Mouse (Mus musculus): ENCODE measurements around the gene P2rx6. TPM values are rescaled to one million over a fixed set of nuclear protein-coding genes. Genes with fewer than 3 reads are reported as not detected.

The P2rx6 gene
- 2.5 and 2.8 TPM in 2 replicates for polyA plus RNA-seq (2014; fragmentation: Nextera tagmentation; extraction: Ambion mirVana)

- DNase-seq (ENCODE audit: low spot score) (peak; percentile 48), ATAC-seq (ENCODE audit: low FRiP score) (peak; percentile 68)
- peaks cover 10% of the 10 kb centered on the region; the same call in 1 of the 2 replicates for H3K4me1 ChIP-seq (replicated peaks; ENCODE audit: control insufficient read depth, insufficient read depth, low read length)
- H3K9ac ChIP-seq, result 0 out of 2 replicates have a peak within 1 kb of the TSS, but pooled peaks have one; percentile 31
- H3K4me3 ChIP-seq (replicated peaks; ENCODE audit: low read length), result peak within 1 kb of the TSS; percentile 20
- H3K27ac ChIP-seq, result peak within 1 kb of the TSS; percentile 33
- 0 out of 2 replicates have a peak, but pooled peaks cover 9% of the 10 kb centered on the region for H3K27me3 ChIP-seq (ENCODE audit: control insufficient read depth, insufficient read depth, low read length)
- 2% methylated on average over 10 of the region's 10 CpGs for WGBS
- H3K36me3 ChIP-seq (replicated peaks; ENCODE audit: control insufficient read depth, insufficient read depth), result no peaks in the 10 kb centered on the region
- peak within 1 kb of the TSS; percentile 47 for H3K4me2 ChIP-seq (replicated peaks)
- no peaks in the 10 kb centered on the region for H3K9me3 ChIP-seq (ENCODE audit: control insufficient read depth, low read length)
These were observed at the start of gene P2rx6 for GRCm38 (mm10) chr16:17561751-17562208. TSS of gene P2rx6 (plus strand) at chr16:17561885.

GRCm38 (mm10) chr16:17518910-17519309 is 42.8 kb upstream of the P2rx6 start:
- Histone ChIP-seq H3K36me3 (replicated peaks; ENCODE audit: control insufficient read depth, insufficient read depth) (peaks cover 98% of the 10 kb centered on the region), H3K4me1 (replicated peaks; ENCODE audit: control insufficient read depth, insufficient read depth, low read length) (no peaks in the 10 kb centered on the region), H3K9ac (no peak overlapping the region), H3K27me3 (ENCODE audit: control insufficient read depth, insufficient read depth, low read length) (no peaks in the 10 kb centered on the region), H3K9me3 (ENCODE audit: control insufficient read depth, low read length) (no peaks in the 10 kb centered on the region), H3K27ac (no peak overlapping the region), H3K4me2 (replicated peaks) (no peak overlapping the region), H3K4me3 (replicated peaks; ENCODE audit: low read length) (no peak overlapping the region)
- no peak for ATAC-seq (ENCODE audit: low FRiP score)
- no peak for DNase-seq (ENCODE audit: low spot score)
- 76% methylated on average over 2 of the region's 2 CpGs for WGBS

- H3K36me3 ChIP-seq (replicated peaks; ENCODE audit: control insufficient read depth, insufficient read depth), result peaks cover 97% of the 10 kb centered on the region
- no peak overlapping the region for H3K4me2 ChIP-seq (replicated peaks)
- no peaks in the 10 kb centered on the region for H3K27me3 ChIP-seq (ENCODE audit: control insufficient read depth, insufficient read depth, low read length)
- H3K27ac ChIP-seq, result no peak overlapping the region
- ATAC-seq (ENCODE audit: low FRiP score) (no peak), DNase-seq (ENCODE audit: low spot score) (no peak)
- H3K4me3 ChIP-seq (replicated peaks; ENCODE audit: low read length), result no peak overlapping the region
- H3K9me3 ChIP-seq (ENCODE audit: control insufficient read depth, low read length), result no peaks in the 10 kb centered on the region
- H3K9ac ChIP-seq, result no peak overlapping the region
- 96% methylated on average over 11 of the region's 11 CpGs for WGBS
- H3K4me1 ChIP-seq (replicated peaks; ENCODE audit: control insufficient read depth, insufficient read depth, low read length), result no peaks in the 10 kb centered on the region
These were observed 37.5 kb upstream of the P2rx6 start for GRCm38 (mm10) chr16:17524156-17524555.

GRCm38 (mm10) chr16:17525524-17525923 is 36.2 kb upstream of the P2rx6 start:
- Histone ChIP-seq H3K4me1 (replicated peaks; ENCODE audit: control insufficient read depth, insufficient read depth, low read length) (peaks cover 9% of the 10 kb centered on the region), H3K4me3 (replicated peaks; ENCODE audit: low read length) (no peak overlapping the region), H3K9ac (no peak overlapping the region), H3K27ac (no peak overlapping the region), H3K27me3 (ENCODE audit: control insufficient read depth, insufficient read depth, low read length) (no peaks in the 10 kb centered on the region), H3K9me3 (ENCODE audit: control insufficient read depth, low read length) (no peaks in the 10 kb centered on the region), H3K4me2 (replicated peaks) (no peak overlapping the region), H3K36me3 (replicated peaks; ENCODE audit: control insufficient read depth, insufficient read depth) (peaks cover 84% of the 10 kb centered on the region)
- DNase-seq (ENCODE audit: low spot score), result no peak
- ATAC-seq (ENCODE audit: low FRiP score), result no peak
- 86% methylated on average over 3 of the region's 3 CpGs for WGBS

- H3K36me3 ChIP-seq (replicated peaks; ENCODE audit: control insufficient read depth, insufficient read depth), result peaks cover 77% of the 10 kb centered on the region
- peaks cover 9% of the 10 kb centered on the region for H3K4me1 ChIP-seq (replicated peaks; ENCODE audit: control insufficient read depth, insufficient read depth, low read length)
- no peak for ATAC-seq (ENCODE audit: low FRiP score)
- H3K4me2 ChIP-seq (replicated peaks), result no peak overlapping the region
- no peak overlapping the region for H3K27ac ChIP-seq
- no peak overlapping the region for H3K4me3 ChIP-seq (replicated peaks; ENCODE audit: low read length)
- H3K9me3 ChIP-seq (ENCODE audit: control insufficient read depth, low read length), result no peaks in the 10 kb centered on the region
- no peak overlapping the region for H3K9ac ChIP-seq
- DNase-seq (ENCODE audit: low spot score), result no peak
- H3K27me3 ChIP-seq (ENCODE audit: control insufficient read depth, insufficient read depth, low read length), result no peaks in the 10 kb centered on the region
- WGBS, result 91% methylated on average over 6 of the region's 6 CpGs
These were observed 35.5 kb upstream of the P2rx6 start for GRCm38 (mm10) chr16:17526223-17526622.

GRCm38 (mm10) chr16:17527606-17528005 is 34.1 kb upstream of the P2rx6 start:
- Histone ChIP-seq H3K9ac (no peak overlapping the region), H3K27ac (no peak overlapping the region), H3K4me1 (replicated peaks; ENCODE audit: control insufficient read depth, insufficient read depth, low read length) (peaks cover 16% of the 10 kb centered on the region), H3K4me2 (replicated peaks) (no peak overlapping the region), H3K27me3 (ENCODE audit: control insufficient read depth, insufficient read depth, low read length) (no peaks in the 10 kb centered on the region), H3K4me3 (replicated peaks; ENCODE audit: low read length) (no peak overlapping the region), H3K36me3 (replicated peaks; ENCODE audit: control insufficient read depth, insufficient read depth) (peaks cover 64% of the 10 kb centered on the region), H3K9me3 (ENCODE audit: control insufficient read depth, low read length) (no peaks in the 10 kb centered on the region)
- DNase-seq (ENCODE audit: low spot score), result no peak
- no peak for ATAC-seq (ENCODE audit: low FRiP score)

- no peak for ATAC-seq (ENCODE audit: low FRiP score)
- Histone ChIP-seq H3K36me3 (replicated peaks; ENCODE audit: control insufficient read depth, insufficient read depth) (peaks cover 58% of the 10 kb centered on the region), H3K27ac (no peak overlapping the region), H3K27me3 (ENCODE audit: control insufficient read depth, insufficient read depth, low read length) (no peaks in the 10 kb centered on the region), H3K4me3 (replicated peaks; ENCODE audit: low read length) (no peak overlapping the region), H3K9ac (no peak overlapping the region), H3K9me3 (ENCODE audit: control insufficient read depth, low read length) (no peaks in the 10 kb centered on the region), H3K4me1 (replicated peaks; ENCODE audit: control insufficient read depth, insufficient read depth, low read length) (peaks cover 16% of the 10 kb centered on the region), H3K4me2 (replicated peaks) (no peak overlapping the region)
- no peak for DNase-seq (ENCODE audit: low spot score)
- 88% methylated on average over 13 of the region's 13 CpGs for WGBS
These were observed 33.4 kb upstream of the P2rx6 start for GRCm38 (mm10) chr16:17528276-17528675.

GRCm38 (mm10) chr16:17529981-17530586 is 31.6 kb upstream of the P2rx6 start:
- WGBS, result 21% methylated on average over 17 of the region's 17 CpGs
- ATAC-seq (ENCODE audit: low FRiP score) (no peak; the same call in 1 of the 2 replicates), DNase-seq (ENCODE audit: low spot score) (no peak)
- Histone ChIP-seq H3K36me3 (replicated peaks; ENCODE audit: control insufficient read depth, insufficient read depth) (peaks cover 42% of the 10 kb centered on the region), H3K27me3 (ENCODE audit: control insufficient read depth, insufficient read depth, low read length) (no peaks in the 10 kb centered on the region), H3K4me2 (replicated peaks) (peak overlapping the region; percentile 97), H3K27ac (peak overlapping the region; percentile 97), H3K4me3 (replicated peaks; ENCODE audit: low read length) (peak overlapping the region; percentile 82), H3K9ac (peak overlapping the region; percentile 95), H3K4me1 (replicated peaks; ENCODE audit: control insufficient read depth, insufficient read depth, low read length) (peaks cover 16% of the 10 kb centered on the region), H3K9me3 (ENCODE audit: control insufficient read depth, low read length) (no peaks in the 10 kb centered on the region)

GRCm38 (mm10) chr16:17530640-17531288 is 30.9 kb upstream of the P2rx6 start, which contains the start of gene Thap7:
TSS of gene Thap7 (minus strand) at chr16:17531136.
- Histone ChIP-seq H3K4me1 (replicated peaks; ENCODE audit: control insufficient read depth, insufficient read depth, low read length) (peaks cover 16% of the 10 kb centered on the region), H3K4me2 (replicated peaks) (peak within 1 kb of the TSS; percentile 97), H3K9me3 (ENCODE audit: control insufficient read depth, low read length) (no peaks in the 10 kb centered on the region), H3K9ac (peak within 1 kb of the TSS; percentile 95), H3K27ac (peak within 1 kb of the TSS; percentile 97), H3K36me3 (replicated peaks; ENCODE audit: control insufficient read depth, insufficient read depth) (peaks cover 35% of the 10 kb centered on the region), H3K27me3 (ENCODE audit: control insufficient read depth, insufficient read depth, low read length) (no peaks in the 10 kb centered on the region), H3K4me3 (replicated peaks; ENCODE audit: low read length) (peak within 1 kb of the TSS; percentile 82)
- DNase-seq (ENCODE audit: low spot score), result peak; percentile 98
- WGBS, result under 1% methylated on average over 67 of the region's 67 CpGs
- peak; percentile 96 for ATAC-seq (ENCODE audit: low FRiP score)

Data from hindbrain, embryonic 14.5 days (tissue).